Mouse (Mus musculus) frontal cortex, postnatal 25 days (tissue): Measurements from ENCODE around the gene Lbhd2.

Experiments used
- DNase-seq, 2 experiments: peaks; one replicate each; pipeline ENCODE4 v3.0.0; 2022; ENCODE audit warnings: low spot score in 2 of 2

Gene Lbhd2

DNA sequence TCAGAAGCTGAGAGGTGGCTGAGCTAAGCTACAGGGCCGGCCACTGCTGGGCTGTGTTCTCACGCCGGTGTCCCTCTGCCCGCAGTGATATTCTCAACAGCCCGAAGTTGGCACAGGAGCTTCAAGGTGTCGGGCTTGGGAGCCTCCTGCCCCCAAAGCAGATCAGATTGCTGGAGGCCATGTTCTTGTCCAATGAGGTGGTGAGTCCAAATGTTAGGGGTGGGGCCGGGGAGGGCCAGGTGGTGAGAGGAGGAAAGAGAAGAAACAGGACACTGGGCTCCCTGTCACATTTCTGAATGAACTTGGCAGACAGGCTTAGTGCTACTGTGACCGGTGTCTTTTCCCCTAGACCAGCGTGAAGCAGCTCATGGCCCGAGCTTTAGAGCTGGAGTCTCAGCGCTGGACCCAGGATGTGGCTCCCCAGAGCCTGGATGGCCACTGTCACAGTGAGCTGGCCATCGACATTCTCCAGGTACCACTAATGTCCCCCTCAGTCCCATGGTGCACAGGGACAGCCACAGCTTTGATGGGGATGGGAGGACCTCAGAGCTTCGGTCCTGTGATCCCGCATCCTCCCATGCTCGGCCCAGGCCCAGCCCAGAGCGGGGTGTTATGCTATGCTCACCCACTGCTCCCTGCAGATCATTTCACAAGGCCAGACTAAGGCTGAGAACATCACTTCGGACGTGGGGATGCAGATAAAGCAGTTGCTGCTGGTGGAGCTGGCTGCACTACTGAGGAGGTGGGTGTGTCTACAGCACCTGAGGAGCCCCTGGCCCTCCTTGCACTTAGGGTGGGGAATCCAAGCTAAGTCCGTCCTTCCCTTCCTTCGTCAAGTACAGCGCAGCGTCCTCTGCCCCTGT lies 41.5 kb downstream of the Lbhd2 start:
- no peak for DNase-seq

DNA sequence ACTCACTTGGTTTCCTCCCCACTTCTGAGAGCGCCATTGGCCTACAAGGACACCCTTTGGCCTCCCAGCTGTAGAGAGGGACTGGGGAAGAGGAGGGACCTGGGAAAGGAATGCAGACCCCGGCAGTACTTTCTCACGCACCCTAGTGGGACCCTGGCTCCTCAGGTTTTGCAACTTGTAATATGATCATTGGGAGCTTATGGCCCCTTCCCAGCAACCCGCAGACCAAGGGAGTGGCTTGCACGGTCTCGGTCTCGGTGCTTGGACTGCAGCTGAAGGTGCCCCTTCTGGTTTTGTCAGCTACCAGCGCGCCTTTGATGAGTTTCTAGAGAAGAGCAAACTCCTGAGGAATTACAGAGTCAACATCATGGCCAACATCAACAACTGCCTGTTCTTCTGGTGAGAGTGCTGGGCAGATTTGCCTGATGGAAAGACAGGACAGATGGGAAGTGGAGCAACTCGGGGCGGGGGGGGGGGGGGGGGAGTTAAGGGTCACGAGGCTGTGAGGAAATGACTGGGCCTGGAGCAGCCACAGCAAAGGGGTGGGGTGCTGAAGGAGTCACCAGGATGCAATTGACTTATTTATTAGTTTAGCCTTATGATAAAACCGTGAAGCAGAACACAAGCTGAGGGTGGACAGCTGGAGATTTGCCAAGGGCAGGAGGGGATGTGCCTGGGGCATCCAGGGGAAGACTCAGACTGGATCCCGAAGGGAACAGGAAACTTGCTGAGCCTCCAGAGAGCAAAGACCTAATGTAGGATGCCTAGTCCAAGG lies 42.5 kb downstream of the Lbhd2 start:
- DNase-seq = no peak

DNA sequence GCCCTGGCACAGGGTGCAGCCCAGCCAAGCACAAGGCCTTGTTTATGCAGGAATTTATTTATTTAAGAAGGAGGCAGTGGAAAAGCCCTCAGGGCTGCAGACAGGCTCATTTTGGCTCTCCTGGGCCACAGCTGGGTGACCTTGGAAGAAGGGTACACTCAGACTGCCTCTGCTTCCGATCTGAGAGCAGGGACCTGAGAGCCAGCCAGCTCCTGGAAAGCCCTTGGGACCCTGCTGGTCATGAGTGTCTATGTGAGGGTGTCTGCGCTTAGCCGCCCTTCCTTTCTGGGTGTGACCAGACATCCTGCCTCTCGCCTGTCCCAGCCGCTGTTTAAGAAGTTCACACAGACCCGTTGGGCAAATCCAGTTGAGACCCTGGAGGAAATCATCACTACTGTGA lies 43.8 kb downstream of the Lbhd2 start:
- no peak for DNase-seq

DNA sequence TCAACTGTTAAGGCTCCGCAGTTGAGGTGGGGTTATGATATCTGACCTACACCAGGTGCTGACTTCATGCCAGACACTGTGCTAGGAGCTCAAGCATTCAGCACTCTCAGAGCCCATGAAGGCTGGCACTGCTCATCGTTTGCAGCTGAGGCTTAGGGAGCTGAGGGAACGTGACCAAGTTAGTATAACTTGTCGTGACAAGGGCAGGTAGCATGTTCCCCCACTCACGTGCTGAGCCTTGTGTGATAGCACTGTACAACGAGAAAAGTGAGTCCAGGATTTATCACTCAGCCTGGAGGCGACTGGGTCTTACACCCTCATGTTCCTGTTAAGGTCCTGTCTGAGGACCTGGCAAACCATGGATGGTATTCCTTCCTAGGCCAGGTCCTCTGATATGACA lies 45.0 kb downstream of the Lbhd2 start:
- DNase-seq = no peak

DNA sequence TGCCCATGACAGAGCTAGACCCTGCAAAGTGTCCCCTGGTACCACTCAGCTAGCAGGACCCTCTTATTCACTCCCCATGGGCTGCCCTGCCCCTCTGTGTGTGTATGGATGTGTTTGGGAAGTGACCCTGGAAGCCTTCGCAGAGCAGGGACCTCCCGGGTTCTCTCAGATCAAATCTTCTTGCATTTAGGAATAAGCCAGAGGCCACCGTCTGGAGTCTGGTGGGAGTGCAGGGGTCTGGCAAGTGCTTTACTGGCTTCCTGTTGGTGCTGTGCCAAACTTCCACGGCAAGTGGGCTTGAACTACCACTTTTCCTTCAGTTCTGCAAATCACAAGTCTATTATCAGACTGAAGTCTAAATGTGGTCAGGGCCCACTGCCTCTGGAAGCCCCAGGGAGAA lies 47.4 kb downstream of the Lbhd2 start:
- DNase-seq = no peak

DNA sequence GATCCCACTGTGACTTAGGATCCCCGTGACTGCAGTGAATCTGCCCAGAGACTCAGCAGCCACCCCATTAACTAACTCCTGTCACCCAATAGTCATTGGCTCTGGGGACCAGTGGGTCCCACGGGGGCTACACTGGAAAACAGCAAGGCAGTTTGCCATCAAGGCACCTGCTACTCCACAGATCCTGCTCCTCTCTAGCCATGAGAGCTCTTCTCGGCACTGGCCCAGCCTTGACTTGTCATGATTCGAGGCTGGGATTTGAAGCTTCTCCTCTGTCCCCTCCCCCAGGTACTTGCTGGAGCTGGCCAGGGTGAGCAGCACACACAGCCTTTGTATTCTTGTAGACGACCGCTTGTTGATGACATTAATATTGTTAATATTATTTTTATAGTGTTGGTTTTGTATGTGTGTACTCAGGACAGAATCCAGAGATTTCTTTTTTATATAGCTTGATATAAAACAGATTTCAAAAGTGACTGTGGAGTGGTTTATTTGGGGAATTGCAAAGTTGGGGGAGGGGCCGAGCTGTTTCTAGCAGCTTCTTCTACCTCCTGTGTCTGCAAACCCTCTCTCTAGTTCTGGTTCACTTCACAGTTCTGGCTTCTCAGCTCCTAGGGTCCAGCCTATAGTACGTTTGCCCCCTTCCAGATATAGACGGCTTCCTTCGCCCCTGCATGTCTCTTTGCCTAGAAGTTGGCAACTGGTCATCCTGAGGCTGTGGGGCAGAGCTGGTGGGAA lies 48.1 kb downstream of the Lbhd2 start:
- DNase-seq = no peak

DNA sequence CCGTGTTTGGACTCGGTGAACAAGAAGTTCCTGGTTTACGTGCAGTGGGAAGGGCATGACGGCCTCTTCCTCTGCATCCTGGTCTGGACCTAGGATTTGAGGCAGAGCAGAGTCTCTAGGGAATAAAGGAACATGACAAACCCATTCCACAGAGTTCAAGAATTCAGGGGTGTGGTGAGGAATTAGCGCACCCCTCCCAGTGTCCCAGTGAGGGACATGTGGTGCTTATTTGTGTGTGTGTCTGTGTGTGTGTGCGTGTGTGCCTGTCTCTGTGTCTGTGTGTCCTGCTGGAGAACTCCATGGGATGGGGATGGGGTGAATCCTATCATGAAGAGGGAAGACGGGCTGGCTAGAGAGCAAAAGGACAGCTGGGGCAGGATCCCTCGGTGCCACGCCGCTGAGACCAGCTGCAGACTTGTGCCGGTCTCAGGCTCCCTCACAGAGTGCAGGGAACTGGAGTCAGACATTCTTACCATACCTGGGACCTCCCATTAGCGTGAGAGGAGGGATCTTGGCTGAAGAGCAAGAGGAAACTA lies 48.8 kb downstream of the Lbhd2 start:
- no peak for DNase-seq

DNA sequence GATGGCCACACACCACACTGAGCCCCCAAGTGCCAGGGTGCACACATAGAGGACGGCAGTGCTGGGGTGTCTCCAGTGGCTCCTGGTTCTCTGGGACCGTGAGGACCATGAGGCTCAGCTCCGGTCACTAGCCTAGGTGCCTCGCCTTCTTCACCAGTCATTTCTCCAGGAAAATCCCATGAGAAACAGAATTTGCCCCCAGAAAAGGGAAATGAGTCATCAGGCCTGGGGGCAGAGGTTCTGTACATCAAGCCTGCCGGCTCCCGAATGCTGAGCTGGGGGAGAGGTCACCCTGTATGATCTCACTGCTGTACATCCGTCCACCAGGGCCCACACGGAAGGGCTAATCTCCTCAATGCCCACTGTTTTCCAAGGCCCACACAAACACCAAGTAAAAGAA lies 49.3 kb downstream of the Lbhd2 start:
- DNase-seq = no peak

DNA sequence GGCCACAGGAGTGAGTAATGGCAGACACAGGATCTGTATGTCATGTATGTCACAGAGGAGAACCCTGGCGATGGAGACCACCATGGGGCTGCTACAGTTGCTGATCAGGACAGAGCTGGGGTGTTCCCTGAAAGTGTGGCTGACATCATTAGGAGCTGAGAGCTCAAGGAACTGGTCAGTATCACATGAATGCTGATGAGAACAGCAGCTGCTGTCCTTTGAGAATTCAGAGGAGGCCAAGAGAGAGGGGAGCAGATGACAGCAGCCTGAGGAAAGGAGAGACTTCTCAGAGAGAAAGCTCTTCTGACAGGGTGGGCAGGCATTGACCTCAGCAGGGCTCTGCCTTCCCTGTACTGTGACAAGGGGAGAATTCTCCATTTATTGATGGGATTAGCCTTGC lies 51.1 kb downstream of the Lbhd2 start:
- no peak for DNase-seq
